8 mouse cellular contexts compared by ENCODE assay signal in genomic region chr1:91800967-91801843, GRCm38 (mm10). TPM values are rescaled to one million over a fixed set of nuclear protein-coding genes. Genes with fewer than 3 reads are reported as not detected.
A peak's percentile ranks its signal among the peaks of the same experiment; 100 is the strongest.
DNase-seq lines count a peak whose midpoint lies in the region; ATAC-seq and TF ChIP-seq lines count a peak whose summit lies in the region.

TSS of gene Twist2 (plus strand) at chr1:91801461.

- peak within 1 kb of the TSS; percentile 58 to 70 for H3K4me3 ChIP-seq in ES-E14 (ENCODE audit: insufficient read depth in 1 of 2, low read depth in 1 of 2, low read length in 2 of 2, poor library complexity in 1 of 2, severe bottlenecking in 1 of 2)
- peak within 1 kb of the TSS; percentile 78 for H3K4me3 ChIP-seq in brown adipose tissue, adult 24 weeks (ENCODE audit: insufficient read depth, low read depth, low read length)
- H3K4me3 ChIP-seq in liver, embryonic 15.5 days (replicated peaks), result peak within 1 kb of the TSS; percentile 36
- peak within 1 kb of the TSS; percentile 51 for H3K4me3 ChIP-seq in neural tube, embryonic 15.5 days (replicated peaks)

- DNase-seq in ES-E14 (ENCODE audit: low read depth, low spot score), result no peak
- DNase-seq in gastrocnemius, postnatal 4 days (ENCODE audit: low spot score in 2 of 2), result peak; percentile 48 to 75
- DNase-seq in induced T-regulatory cell, adult 2 months (ENCODE audit: low read depth), result peak; percentile 7
- no peak for DNase-seq in c-Kit-positive CD71-positive TER-119-positive erythroid progenitor cells, embryonic 14.5 days (ENCODE audit: low spot score)
- no peak for DNase-seq in thymus, postnatal 25 days

- peak within 1 kb of the TSS; percentile 57 for H3K4me2 ChIP-seq in liver, embryonic 15.5 days
- H3K4me2 ChIP-seq in neural tube, embryonic 15.5 days, result peak within 1 kb of the TSS; percentile 98

- peak within 1 kb of the TSS; percentile 24 for H3K9ac ChIP-seq in ES-E14 (ENCODE audit: insufficient read depth, low read depth, low read length, poor library complexity, severe bottlenecking)
- no peak within 1 kb of the TSS for H3K9ac ChIP-seq in liver, embryonic 15.5 days
- peak within 1 kb of the TSS; percentile 47 for H3K9ac ChIP-seq in neural tube, embryonic 15.5 days (replicated peaks)

- in situ Hi-C loops in ES-E14 (cut with MboI; ENCODE audit: low sequenced_read_pairs in 2 of 2, unreplicated experiment in 2 of 2), result no loop called here

- H3K4me1 ChIP-seq in ES-E14 (ENCODE audit: control insufficient read depth in 2 of 2, insufficient read depth in 2 of 2, low read length in 2 of 2, poor library complexity in 1 of 2), result peaks cover 0 to 5% of the 10 kb centered on the region in 2 experiments; a peak in 1 of 4 replicates
- H3K4me1 ChIP-seq in brown adipose tissue, adult 24 weeks (ENCODE audit: control insufficient read depth, insufficient read depth, insufficient read length, low read length), result no peaks in the 10 kb centered on the region
- H3K4me1 ChIP-seq in liver, embryonic 15.5 days (replicated peaks), result no peaks in the 10 kb centered on the region
- peaks cover 28% of the 10 kb centered on the region for H3K4me1 ChIP-seq in neural tube, embryonic 15.5 days

- H3K27ac ChIP-seq in ES-E14 (ENCODE audit: insufficient read depth, low read depth, low read length, poor library complexity, severe bottlenecking), result no peak within 1 kb of the TSS
- no peak within 1 kb of the TSS for H3K27ac ChIP-seq in brown adipose tissue, adult 24 weeks (replicated peaks; ENCODE audit: low read depth, low read length)
- no peak within 1 kb of the TSS for H3K27ac ChIP-seq in liver, embryonic 15.5 days (replicated peaks)
- H3K27ac ChIP-seq in neural tube, embryonic 15.5 days (replicated peaks), result no peak within 1 kb of the TSS

- H3K36me3 ChIP-seq in ES-E14 (ENCODE audit: control insufficient read depth, insufficient read depth, low read length, poor library complexity, severe bottlenecking), result no peaks in the 10 kb centered on the region
- no peaks in the 10 kb centered on the region for H3K36me3 ChIP-seq in liver, embryonic 15.5 days (replicated peaks)
- no peaks in the 10 kb centered on the region for H3K36me3 ChIP-seq in neural tube, embryonic 15.5 days

- peaks cover 63% of the 10 kb centered on the region for H3K27me3 ChIP-seq in liver, embryonic 15.5 days
- peaks cover 52% of the 10 kb centered on the region for H3K27me3 ChIP-seq in neural tube, embryonic 15.5 days (replicated peaks)

- no peaks in the 10 kb centered on the region for H3K9me3 ChIP-seq in ES-E14 (ENCODE audit: control insufficient read depth, insufficient read depth, low read depth, low read length)
- H3K9me3 ChIP-seq in liver, embryonic 15.5 days (replicated peaks), result no peaks in the 10 kb centered on the region
- H3K9me3 ChIP-seq in neural tube, embryonic 15.5 days (replicated peaks), result no peaks in the 10 kb centered on the region

- no peak for ATAC-seq in liver, embryonic 15.5 days (ENCODE audit: insufficient read depth)
- peak; percentile 76 for ATAC-seq in neural tube, embryonic 15.5 days (ENCODE audit: low FRiP score)

- 1% methylated on average over 77 of the region's 77 CpGs for WGBS in liver, embryonic 15.5 days (ENCODE audit: insufficient replicate concordance)
- under 1% methylated on average over 69 of the region's 77 CpGs for WGBS in neural tube, embryonic 15.5 days

TF ChIP-seq in ES-E14, 5 proteins besides CTCF, POLR2A, EP300 and RAD21:
- TF ChIP-seq ZC3H11A (IDR thresholded peaks at IDR 0.05; ENCODE audit: borderline replicate concordance, low read depth, low read length) (no peak), CHD2 (IDR thresholded peaks at IDR 0.05; ENCODE audit: low read depth, low read length) (no peak), MAFK (IDR thresholded peaks at IDR 0.05; ENCODE audit: insufficient read depth, low read depth, low read length) (no peak), HCFC1 (IDR thresholded peaks at IDR 0.05; ENCODE audit: borderline replicate concordance, insufficient read depth, low read length) (no peak), ZNF384 (IDR thresholded peaks at IDR 0.05; ENCODE audit: low read depth, low read length) (no peak)

RNA-seq across cellular contexts. Expression of gene Twist2, which starts in this region (rescaled TPM):
- 1.4 and 2.6 TPM in 2 replicates for total RNA-seq in ES-E14 (2012; rRNA removed)
- 3.7 and 5.0 TPM in 2 replicates for polyA plus RNA-seq in brown adipose tissue, adult 24 weeks (2012; ENCODE audit: insufficient read depth, insufficient read length, missing spikeins)
- total RNA-seq in gastrocnemius, postnatal 4 days (2021), result 1 to 10 TPM; 6.1 to 6.8 TPM
- polyA plus RNA-seq in liver, embryonic 15.5 days (2015; fragmentation: Nextera tagmentation; extraction: Ambion mirVana), result 0.26 TPM in 1 of 2 replicates, not detected in the other
- 2.8 and 4.8 TPM in 2 replicates for polyA plus RNA-seq in neural tube, embryonic 15.5 days (2015; fragmentation: Nextera tagmentation; extraction: Ambion mirVana)

Comparison
In these comparisons a context has a peak if more than half of its experiments do, and no peak if none do; other contexts are left out.
1. DNase-seq: peak in gastrocnemius, postnatal 4 days (2 of 2) and induced T-regulatory cell, adult 2 months (single experiment); none in ES-E14 (single experiment), c-Kit-positive CD71-positive TER-119-positive erythroid progenitor cells, embryonic 14.5 days (single experiment) and thymus, postnatal 25 days (single experiment).
2. Peak in every context shown above with its lines, with median percentiles within 50 percentile points of each other: H3K4me3 ChIP-seq.